Mouse (Mus musculus) CH12F3 (cell line): ENCODE data around the gene Cyp2f2.

Experiments
- in situ Hi-C: fragments of 300-500 bp; cut with MboI; formaldehyde crosslinking; loops from 2 replicates; pipeline ENCODE4 v1.14.3; 2020; ENCODE audit warnings: low sequenced_read_pairs

The Cyp2f2 gene

DNA sequence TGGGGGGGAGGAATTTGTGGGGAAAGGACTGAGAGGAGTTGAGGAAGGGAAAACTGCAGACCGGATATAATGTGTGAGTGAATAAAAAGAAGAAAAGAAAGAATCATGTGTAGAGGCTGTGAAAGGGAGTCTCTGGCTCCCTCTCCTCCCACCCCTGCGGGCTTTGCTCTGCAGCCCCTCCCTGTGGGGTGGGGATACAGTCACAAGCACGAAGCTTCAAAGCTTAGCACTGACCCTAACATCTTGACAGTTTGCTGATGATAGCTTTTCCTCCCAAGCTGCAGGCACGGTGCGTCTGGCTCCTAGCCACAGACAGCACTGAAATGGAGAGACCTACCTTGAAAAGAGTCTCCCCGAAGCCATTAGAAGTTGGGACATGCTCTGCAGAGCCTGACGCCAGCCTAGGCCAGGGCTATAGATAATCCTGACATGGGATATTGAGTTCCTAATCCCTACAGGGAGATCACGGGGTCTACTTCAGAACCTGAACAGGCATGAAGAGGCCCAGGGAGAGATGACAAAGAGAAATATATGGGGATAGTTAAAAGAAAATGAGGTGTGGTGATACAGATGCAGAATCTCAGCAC, 16.8 kb downstream of the Cyp2f2 start:
- in situ Hi-C loops = no loop called here

DNA sequence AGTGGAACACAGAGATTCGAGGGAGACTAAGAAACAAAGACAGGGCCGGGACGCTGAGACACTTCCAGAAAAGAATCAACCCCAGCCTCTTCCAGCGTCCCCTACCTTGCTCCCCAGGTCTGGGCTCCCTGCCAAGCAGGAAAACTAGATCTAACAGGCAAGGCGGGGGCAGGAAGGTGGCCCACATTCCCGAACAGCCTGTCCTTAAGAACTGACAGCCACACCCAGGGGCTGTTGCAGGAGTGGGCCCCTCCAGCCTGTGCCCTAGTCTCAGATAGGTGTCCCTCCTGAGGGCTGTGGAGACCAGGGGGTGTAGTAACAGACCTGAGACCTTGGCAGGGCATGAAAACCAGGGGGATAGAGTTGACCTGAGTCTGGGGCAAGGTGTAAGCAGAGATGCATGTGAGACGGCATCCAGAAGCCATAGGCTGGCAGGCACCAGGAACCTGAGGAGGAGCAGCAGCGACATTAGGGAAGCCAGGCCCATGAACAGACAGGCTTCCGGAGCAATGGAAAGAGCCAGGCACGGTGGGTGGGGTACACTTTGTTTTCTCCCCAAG, 33.6 kb downstream of the Cyp2f2 start, which contains the start of gene Cyp2t4:
TSS of gene Cyp2t4 (plus strand) at position 510 of the 560 bp plus-strand sequence.
- in situ Hi-C loops = no loop called here

DNA sequence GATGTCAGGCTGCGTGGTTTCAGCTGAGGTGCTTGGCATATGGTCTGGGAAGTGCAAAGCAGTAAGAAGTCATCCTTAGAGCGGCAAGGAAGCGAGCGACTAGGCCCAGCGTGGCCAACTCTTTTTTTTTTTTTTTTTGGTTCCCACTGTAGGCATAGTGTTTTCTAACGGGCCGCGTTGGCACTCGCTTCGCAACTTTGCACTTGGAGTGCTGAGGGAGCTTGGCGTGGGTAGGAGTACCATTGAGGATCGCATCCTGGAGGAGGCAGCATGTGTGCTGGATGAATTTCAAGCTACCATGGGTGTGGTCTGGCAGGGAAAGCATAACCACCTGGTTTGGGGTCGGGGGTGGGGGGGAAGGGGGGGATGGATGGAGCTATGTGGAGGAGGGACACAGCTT, 36.3 kb downstream of the Cyp2f2 start:
- in situ Hi-C loops = no loop called here

DNA sequence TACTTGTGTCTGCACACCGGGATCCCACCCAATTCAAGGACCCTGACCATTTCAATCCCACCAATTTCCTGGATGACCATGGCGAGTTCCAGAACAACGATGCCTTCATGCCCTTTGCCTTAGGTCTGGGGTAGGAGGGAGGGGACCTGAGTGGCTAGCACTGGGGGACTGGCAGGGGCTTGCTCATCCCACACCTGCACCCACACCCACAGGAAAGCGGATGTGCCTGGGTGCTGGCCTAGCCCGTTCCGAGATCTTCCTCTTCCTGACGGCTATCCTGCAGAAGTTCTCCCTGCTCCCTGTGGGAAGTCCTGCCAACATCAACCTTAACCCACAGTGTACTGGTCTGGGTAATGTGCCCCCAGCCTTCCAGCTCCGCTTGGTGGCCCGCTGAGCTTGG, 38.5 kb downstream of the Cyp2f2 start:
- in situ Hi-C loops = no loop called here

DNA sequence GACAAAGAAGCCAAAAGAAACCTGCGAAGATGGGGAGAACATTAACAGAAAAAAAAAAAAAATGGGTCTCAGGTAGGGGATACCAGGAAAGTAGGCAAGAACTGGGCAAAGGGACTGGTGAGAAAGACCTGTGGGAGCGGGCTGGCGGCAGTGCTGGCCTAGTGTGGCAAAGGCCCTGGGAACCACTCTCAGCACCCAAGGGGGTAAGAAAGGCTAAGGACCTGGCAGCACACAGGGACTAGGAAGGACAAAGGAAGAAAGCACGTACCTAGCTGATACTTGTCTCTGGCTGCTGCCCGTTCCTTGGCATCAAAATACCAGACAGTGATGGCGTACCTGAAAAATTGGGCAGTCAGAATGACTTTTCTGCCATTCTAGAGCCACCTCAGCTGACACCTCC, 39.5 kb downstream of the Cyp2f2 start:
- in situ Hi-C loops = no loop called here

DNA sequence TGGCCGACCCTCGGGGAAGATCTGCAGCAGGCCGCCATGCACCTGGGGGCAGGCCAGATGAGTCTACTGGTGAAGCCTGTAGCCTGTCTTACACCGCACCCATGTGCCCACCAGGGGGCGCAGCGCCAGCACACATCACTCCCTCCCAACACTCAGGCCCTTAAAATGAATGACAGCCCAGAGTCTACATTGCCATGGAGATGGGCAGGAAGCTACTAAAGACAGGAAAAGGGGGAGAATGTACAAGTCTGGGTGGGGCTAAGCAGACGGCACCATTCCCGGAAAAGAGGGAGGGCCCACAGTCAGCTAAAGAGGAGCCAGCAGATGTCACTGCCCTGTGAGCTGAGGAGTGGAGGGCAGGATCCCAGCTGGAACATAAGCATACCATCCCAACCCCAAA, 40.2 kb downstream of the Cyp2f2 start:
- in situ Hi-C loops = no loop called here

DNA sequence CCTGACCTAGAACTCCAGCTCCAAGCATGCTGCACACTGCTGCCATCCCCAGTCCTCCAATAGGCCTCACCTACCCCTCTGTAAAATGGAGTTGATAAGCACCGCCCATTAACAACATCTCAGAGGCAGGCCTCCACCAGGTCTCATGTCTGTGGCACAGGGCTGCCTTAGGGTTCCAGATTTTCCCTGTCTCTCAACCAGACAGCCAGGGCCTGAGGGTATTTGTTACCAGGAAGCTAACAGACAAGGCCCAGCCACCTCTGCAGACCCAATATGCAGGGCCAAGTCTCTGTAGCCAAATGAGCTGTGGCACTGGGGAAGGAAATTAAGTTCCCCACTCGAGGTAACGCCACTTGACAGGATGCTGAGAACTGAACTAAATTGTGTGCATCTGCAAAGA, 41.2 kb downstream of the Cyp2f2 start:
- in situ Hi-C loops = no loop called here

DNA sequence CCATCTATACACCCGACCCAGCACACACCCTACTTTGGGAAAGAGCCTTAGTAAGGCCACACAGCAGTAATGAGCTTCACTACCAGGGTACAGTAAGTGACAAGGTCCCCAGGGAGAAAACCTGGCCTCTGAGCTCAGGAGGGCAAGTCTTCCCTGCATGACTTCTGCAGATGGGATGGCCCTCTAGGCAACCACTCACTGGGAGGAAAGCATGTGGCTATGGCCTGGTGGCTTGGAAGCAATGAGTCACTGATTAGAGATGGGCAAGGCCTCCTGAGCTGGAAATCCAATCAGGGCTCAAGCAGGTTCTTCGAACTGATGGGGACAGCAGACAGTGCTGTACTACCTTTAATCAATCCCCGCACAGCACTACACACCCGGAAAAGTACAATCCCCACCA, 42.0 kb downstream of the Cyp2f2 start:
- in situ Hi-C loops = no loop called here

DNA sequence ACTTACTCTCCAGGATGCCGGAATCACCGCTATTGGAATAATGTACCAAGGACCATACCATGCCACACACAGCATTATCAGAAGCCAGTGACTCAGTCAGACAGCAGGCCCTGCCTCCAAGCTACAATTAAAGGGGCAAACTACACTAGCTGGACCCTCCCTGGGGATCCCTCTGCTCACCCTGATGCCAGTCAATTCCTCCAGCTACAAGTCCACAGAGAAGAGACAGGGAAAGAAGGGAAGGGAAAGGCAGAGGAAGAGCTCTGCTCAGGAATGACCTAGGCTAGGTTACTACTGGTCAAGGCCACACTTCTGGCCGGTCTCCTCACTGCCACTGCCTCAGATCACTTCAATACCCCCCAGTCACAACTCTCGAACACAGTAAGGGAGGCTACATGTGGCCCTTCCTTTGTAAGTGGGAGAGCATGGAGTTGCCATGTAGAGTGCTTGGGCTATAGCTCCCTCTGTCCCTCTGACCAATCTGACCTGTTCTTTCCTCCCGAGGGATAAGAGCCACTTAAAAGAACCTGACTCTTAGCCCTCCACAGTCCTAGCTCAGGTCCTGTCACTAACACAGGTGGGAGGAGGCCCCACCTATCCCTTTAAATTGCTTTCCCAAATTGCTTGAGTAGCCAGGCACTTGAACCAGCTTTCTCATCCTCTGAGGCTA, 43.2 kb downstream of the Cyp2f2 start:
- in situ Hi-C loops = no loop called here

DNA sequence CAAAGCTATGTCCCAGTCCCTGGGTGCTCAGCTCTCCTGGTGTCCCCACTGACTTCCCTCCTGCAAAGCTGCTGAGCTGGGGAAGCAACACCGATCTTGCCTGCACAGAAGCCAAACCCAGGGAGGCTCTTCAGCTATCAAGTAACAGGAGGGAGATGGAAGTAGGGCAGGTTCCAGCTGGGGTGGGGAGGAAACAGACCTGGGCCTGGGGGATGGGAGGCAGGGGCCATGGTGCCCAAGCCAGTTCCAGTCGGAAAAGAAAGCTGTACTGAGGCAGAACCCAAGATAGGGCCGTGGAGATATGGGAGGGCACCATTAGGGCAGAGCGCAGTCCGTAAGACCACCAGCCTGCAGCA, 43.7 kb downstream of the Cyp2f2 start:
- in situ Hi-C loops = no loop called here

DNA sequence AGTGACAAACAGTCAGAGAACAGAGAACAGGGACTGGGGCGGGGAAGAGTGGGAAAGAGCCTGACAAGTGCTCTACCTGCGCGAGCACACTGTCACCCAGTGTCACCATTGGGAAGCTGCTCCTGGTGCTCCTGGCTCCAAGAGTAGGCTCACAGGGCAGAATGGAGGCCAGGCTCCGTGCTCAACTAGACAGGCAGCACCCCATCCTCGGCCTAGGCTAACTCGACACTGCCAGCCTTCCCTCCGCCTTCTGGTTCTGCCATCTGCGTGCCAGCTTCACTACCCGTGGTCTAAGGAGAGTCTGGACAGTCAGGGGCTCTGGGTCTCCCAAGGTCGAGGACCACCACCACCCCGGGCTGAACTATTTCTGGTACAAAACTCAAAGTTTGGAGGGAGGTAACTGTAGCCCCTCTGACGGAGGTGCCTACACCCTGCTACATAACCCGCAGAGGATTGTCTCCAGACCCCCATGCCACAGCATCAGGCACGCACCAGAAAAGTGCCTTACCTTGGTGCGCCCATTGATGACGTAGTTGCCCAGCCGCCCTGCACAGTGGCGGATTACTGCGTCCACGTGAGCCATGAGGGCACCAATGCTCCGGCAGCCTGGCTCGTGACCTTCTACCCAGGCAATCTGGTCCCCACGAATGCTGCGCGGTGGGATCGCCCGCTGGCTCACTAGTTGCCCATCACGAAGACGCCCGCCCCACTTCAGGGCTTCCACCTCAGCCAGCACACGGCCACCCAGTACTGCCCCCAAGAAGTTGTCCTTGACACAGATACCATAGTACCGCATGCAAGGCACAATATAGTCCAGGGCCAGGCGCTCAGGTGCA, 44.6 kb downstream of the Cyp2f2 start:
- in situ Hi-C loops = no loop called here

DNA sequence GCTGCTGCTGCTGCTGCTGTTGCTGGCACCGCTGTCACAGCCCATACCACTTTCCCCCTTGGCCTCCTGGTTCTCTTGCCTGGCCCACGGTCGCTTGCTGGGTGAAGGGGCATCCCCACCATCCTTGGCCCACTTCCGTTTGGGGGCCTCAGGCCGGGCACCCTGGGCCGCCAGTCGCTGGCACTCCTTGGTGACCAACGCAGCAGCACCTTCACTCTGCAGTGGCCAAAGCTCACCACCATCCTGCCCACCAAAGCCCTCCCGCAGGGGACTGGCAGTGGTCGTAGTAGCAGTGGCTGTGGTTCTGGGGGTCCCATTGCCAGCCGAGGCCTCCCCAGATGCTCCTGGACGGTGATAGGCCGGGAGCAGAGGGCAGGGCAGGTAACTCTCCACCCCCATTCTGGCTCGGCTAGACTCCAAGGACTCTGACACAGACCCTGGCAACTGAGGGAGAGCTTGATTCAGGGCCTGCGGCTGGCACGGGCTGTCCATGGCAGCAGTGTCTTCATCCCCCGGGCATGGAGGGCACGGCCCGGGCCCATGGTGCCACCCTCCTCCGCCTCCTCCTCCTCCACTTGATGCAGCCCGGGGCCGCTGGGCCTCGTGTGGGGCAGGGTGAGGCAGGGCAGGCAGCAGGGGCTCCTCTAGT, 45.4 kb downstream of the Cyp2f2 start:
- in situ Hi-C loops = no loop called here

DNA sequence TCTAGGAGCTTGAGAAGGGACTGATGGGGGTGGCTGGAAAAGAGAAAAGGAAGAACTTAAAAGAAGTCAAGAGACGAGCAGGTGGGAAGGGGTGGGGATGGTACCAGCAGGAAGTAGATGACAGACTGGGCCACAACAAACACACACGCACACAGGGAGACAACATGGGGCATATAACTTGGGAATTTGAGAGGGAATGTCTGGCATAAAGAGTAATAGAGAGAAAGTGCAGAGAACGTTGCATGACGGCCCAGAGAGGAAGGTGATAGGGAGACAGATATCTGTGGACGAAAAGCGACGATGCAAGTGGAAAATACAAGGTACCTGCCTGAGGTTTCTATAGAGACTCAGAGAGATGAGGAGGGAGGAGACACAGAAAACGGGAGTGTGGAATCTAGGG, 46.0 kb downstream of the Cyp2f2 start:
- in situ Hi-C loops = no loop called here

DNA sequence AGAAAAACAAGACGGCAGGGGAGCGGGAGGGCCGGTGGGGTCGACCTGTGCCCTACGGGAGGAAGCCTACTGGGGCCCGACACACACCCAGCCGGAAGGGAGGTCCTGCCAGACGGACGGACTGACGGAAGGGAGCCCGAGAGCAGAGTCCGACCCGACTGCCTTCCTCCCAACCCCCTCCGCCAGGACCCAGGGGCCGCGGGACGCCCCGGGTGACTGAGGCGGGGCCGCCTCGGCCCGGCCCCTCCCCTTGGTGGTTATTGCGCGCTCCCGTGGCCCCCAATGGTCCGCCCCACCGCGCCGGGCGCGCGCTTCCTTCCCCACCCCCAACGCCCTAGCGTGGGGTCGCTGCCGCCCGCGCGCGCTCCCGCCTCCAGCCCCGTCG, 46.5 kb downstream of the Cyp2f2 start:
- in situ Hi-C loops = no loop called here

DNA sequence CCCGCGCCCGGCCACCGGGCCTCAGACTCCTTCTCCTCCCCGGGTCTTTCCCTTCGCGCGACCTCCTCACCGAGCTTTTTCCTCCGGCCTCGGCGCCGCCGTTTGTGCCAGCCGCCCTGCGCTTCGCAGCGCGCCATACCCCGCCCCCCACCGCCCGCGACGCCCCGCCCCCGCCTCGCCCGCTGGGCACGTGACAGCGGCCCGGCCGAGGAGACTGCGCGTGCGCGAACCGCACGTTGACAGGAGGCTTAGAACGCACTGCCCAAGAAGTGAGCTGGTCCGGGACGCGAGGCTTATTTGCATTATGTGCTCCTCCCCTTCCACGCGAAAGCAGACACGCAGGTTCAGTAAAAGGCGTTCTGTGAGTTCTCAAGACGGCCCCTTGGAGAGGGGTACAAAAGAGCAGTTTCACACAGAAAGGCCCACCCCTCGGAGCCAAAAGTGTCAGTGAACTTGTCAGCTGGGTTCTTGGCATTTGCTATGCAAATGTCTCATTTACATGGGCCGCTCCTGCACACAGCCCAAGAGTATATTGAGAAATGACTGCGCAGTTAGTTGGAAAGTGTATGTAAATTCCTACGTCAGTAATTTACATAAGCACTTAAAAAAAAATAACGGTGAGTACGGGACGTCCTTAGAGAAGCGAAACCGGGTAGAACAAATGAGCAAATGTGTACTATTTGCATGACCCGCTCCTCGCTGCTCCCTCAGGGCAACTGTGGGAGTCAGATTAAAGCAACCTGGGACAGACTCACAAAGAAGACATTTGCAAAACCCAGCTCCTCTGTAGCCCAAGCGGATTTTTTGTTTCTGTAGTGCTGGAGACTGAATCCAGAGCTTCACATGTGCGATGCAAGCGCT, 47.1 kb downstream of the Cyp2f2 start, which contains the start of gene Egln2:
TSS of gene Egln2 (minus strand) at position 189 of the 861 bp plus-strand sequence.
- in situ Hi-C loops = no loop called here

DNA sequence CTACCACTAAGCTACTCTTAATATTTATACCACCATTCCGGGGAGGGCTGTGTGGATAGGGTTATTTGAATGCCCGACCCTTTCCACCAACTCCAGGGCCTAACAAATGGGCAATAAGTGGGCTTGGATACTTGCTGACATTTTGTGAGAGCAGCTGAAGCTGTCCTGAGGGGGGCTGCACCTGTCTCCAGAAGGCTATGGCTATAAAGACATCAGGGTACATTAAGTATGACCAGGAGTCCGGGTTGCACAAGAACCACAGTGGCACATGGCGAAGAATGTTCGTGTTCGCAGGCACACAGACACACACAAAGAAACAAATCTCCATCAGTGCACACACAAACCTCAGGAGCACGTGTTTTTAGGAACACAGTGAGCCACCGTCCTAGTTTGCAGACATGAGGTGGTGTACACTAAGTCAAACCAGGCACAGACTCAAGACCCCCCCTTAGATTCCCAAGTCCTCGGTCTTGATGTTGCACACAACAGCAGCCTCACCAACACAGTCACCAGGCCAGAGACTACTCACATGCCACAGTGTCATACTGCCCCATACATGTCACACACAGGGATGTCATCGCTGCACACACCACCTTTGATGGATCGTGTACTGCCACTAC, 47.9 kb downstream of the Cyp2f2 start:
- in situ Hi-C loops = no loop called here

DNA sequence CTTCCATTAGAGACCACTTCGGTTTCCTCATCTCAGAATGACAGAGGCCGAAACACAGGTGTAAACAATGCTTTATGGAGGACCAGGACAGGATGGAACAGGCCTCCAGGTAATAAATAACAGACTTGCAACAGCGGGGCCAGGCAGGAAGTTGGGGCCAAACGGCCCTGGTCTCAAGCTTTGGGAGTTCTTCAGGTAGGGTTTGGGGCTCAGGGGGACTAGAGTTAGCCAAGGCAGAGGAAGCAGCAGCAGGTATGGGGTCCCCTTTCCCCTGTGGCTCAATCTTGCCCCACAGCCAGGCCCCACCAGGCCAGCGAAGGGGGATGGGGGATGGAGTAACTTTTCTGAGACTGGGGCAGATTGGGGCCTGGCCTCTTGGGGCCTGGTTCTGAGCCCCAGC, 48.7 kb downstream of the Cyp2f2 start:
- in situ Hi-C loops = no loop called here

DNA sequence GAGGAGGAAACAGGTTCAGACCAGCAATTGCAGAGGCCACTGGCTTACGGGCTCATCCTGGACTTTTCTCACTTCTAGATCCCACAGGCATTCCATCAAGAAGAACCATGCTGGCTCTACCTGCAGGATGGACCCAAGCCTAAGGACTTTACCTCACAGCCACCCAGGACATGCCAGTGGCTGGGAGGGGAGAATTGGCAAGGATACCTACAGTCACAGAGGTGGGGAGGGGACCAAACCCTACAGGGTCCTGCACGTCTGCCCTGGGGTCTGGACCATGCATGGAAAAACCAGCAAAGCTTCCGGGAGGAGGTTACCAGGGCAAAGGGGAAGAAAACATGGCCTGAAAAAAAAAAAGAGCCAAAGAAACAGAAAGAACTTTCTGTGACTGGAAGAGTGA, 51.3 kb downstream of the Cyp2f2 start:
- in situ Hi-C loops = no loop called here

DNA sequence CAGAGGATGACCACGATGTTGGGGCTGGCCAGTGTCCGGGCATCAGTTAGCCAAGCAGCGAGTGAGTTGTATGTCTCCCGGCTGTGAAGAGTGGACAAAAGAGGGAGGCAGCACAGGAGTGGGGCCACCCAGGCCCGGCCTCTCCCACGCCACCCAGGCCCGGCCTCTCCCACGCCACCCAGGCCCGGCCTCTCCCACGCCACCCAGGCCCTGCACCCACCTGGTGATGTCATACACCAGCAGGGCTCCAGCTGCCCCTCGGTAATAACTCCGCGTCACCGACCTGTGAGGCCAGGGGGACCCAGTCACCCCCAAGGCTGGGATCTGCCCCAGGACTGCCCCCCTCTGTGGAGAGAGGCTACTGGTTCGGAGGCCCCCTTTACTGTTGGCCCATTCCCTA, 54.8 kb downstream of the Cyp2f2 start:
- in situ Hi-C loops = no loop called here

DNA sequence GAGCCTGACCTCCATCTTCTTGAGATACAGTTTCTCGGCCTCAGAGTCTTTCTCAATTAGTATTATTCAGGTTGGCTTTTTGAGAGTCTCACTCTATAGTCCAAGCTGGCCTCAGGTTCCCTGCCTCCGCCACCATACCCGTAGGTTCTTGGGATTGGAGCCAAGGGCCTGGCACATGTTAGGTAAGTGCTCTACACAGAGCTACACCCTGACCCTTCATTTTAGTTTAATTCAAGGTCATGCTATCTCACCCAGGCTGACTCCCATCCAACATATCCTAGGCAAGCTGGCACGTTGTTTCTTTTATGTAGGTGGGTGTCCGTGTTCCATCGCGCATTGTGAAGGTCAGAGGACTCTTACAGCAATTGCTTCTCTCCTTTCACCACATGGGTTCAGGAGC, 55.2 kb downstream of the Cyp2f2 start:
- in situ Hi-C loops = no loop called here
